Mouse (Mus musculus) adrenal gland (tissue): Measurements from ENCODE around the gene Bbs9.

Experiments
- intact Hi-C: fragments of 180-260 bp; cut with DNase I; formaldehyde crosslinking; loops from one replicate; pipeline ENCODE4 v1.15.1; 2025

The Bbs9 gene

GRCm38 (mm10) chr9:22735385-22735784 is 259.9 kb downstream of the Bbs9 start:
- intact Hi-C loops, result no loop called here

GRCm38 (mm10) chr9:22737893-22738292 is 262.4 kb downstream of the Bbs9 start:
- intact Hi-C loops, result no loop called here

GRCm38 (mm10) chr9:22738861-22739260 is 263.3 kb downstream of the Bbs9 start:
- intact Hi-C loops, result no loop called here

GRCm38 (mm10) chr9:22741967-22742366 is 266.5 kb downstream of the Bbs9 start:
- intact Hi-C loops, result no loop called here

GRCm38 (mm10) chr9:22748617-22749016 is 273.1 kb downstream of the Bbs9 start:
- intact Hi-C loops, result no loop called here

- intact Hi-C loops, result no loop called here
Observed at GRCm38 (mm10) chr9:22750779-22751545, 275.4 kb downstream of the Bbs9 start.

- intact Hi-C loops, result no loop called here
Observed at GRCm38 (mm10) chr9:22751546-22751929, 276.0 kb downstream of the Bbs9 start.

GRCm38 (mm10) chr9:22754081-22754672 is 278.7 kb downstream of the Bbs9 start:
- intact Hi-C loops, result no loop called here

GRCm38 (mm10) chr9:22758487-22758886 is 283.0 kb downstream of the Bbs9 start:
- intact Hi-C loops, result no loop called here

GRCm38 (mm10) chr9:22759241-22759640 is 283.7 kb downstream of the Bbs9 start:
- intact Hi-C loops, result no loop called here

- intact Hi-C loops, result no loop called here
Observed at GRCm38 (mm10) chr9:22760376-22760775, 284.9 kb downstream of the Bbs9 start.

- intact Hi-C loops, result no loop called here
Observed at GRCm38 (mm10) chr9:22761487-22761886, 286.0 kb downstream of the Bbs9 start.

GRCm38 (mm10) chr9:22765618-22766220 is 290.2 kb downstream of the Bbs9 start:
- intact Hi-C loops, result no loop called here

- intact Hi-C loops, result no loop called here
Observed at GRCm38 (mm10) chr9:22767154-22767553, 291.6 kb downstream of the Bbs9 start.

GRCm38 (mm10) chr9:22767860-22768259 is 292.3 kb downstream of the Bbs9 start:
- intact Hi-C loops, result no loop called here

- intact Hi-C loops, result no loop called here
Observed at GRCm38 (mm10) chr9:22771785-22772184, 296.3 kb downstream of the Bbs9 start.

- intact Hi-C loops, result no loop called here
Observed at GRCm38 (mm10) chr9:22776246-22776961, 300.9 kb downstream of the Bbs9 start.

GRCm38 (mm10) chr9:22777425-22777824 is 301.9 kb downstream of the Bbs9 start:
- intact Hi-C loops, result no loop called here

GRCm38 (mm10) chr9:22779631-22780030 is 304.1 kb downstream of the Bbs9 start:
- intact Hi-C loops, result no loop called here

GRCm38 (mm10) chr9:22786006-22786405 is 310.5 kb downstream of the Bbs9 start:
- intact Hi-C loops, result no loop called here

- intact Hi-C loops, result no loop called here
Observed at GRCm38 (mm10) chr9:22788423-22788822, 312.9 kb downstream of the Bbs9 start.

GRCm38 (mm10) chr9:22788850-22789249 is 313.3 kb downstream of the Bbs9 start:
- intact Hi-C loops, result no loop called here
